Mouse (Mus musculus) forebrain, embryonic 11.5 days (tissue): ENCODE data around the gene Efhd1. TPM values are rescaled to one million over a fixed set of nuclear protein-coding genes. Genes with fewer than 3 reads are reported as not detected.
A peak's percentile ranks its signal among the peaks of the same experiment; 100 is the strongest.

ENCODE experiments used
- ATAC-seq: fragments of 200-750 bp; cut with Nextera tagmentation; replicated peaks from 2 replicates; pipeline ENCODE4 v1.8.0; 2017; ENCODE audit warnings: moderate TSS enrichment; ENCODE audit not compliant: low FRiP score
- DNase-seq: peaks from one replicate; pipeline ENCODE4 v3.0.0-alpha.2; 2017; ENCODE audit warnings: low spot score
- H3K27ac ChIP-seq: fragments of 300-500 bp; sonication (generic); 2 replicates; pipeline ENCODE4 v1.5.1; 2014; ENCODE audit warnings: low read depth, low read length
- H3K27me3 ChIP-seq: fragments of 300-500 bp; sonication (generic); 2 replicates; pipeline ENCODE4 v1.6.1; 2014; ENCODE audit warnings: mild to moderate bottlenecking, low read length, mixed read lengths; ENCODE audit not compliant: control insufficient read depth, insufficient read depth
- H3K36me3 ChIP-seq: fragments of 300-500 bp; sonication (generic); 2 replicates; pipeline ENCODE4 v1.6.1; 2014; ENCODE audit warnings: mild to moderate bottlenecking, low read length, moderate library complexity, mixed read lengths; ENCODE audit not compliant: control insufficient read depth, insufficient read depth
- H3K4me1 ChIP-seq: fragments of 300-500 bp; sonication (generic); replicated peaks from 2 replicates; pipeline ENCODE4 v1.6.1; 2014; ENCODE audit warnings: low read length, mixed read lengths; ENCODE audit not compliant: control insufficient read depth, insufficient read depth
- H3K4me2 ChIP-seq: fragments of 300-500 bp; sonication (generic); 2 replicates; pipeline ENCODE4 v1.6.1; 2014; ENCODE audit warnings: low read depth, mild to moderate bottlenecking, low read length, moderate library complexity, mixed read lengths; ENCODE audit not compliant: severe bottlenecking
- H3K4me3 ChIP-seq: fragments of 300-500 bp; sonication (generic); 2 replicates; pipeline ENCODE4 v1.5.1; 2014; ENCODE audit warnings: low read depth, low read length
- H3K9ac ChIP-seq: fragments of 300-500 bp; sonication (generic); 2 replicates; pipeline ENCODE4 v1.6.1; 2014; ENCODE audit warnings: low read length
- H3K9me3 ChIP-seq: fragments of 300-500 bp; sonication (generic); 2 replicates; pipeline ENCODE4 v1.6.1; 2016; ENCODE audit warnings: low read length, mixed read lengths; ENCODE audit not compliant: control insufficient read depth
- WGBS: fragments of 180-500 bp; shearing (Covaris S2); extraction: QIAGEN DNeasy Blood & Tissue Kit; methylation state at CpG from one replicate; pipeline ENCODE4 v1.1.7; 2014; 5-methylcytosine and 5-hydroxymethylcytosine counted together
- polyA plus RNA-seq: library from polyadenylated mRNA; unstranded; fragments of >200 nt; fragmentation: Nextera tagmentation; extraction: Ambion mirVana; gene quantifications from 2 replicates; pipeline ENCODE4 v1.2.1, GENCODE M21; 2014

Efhd1 gene
- polyA plus RNA-seq, 1 experiment from 2014 or later: 2.6 TPM

DNA sequence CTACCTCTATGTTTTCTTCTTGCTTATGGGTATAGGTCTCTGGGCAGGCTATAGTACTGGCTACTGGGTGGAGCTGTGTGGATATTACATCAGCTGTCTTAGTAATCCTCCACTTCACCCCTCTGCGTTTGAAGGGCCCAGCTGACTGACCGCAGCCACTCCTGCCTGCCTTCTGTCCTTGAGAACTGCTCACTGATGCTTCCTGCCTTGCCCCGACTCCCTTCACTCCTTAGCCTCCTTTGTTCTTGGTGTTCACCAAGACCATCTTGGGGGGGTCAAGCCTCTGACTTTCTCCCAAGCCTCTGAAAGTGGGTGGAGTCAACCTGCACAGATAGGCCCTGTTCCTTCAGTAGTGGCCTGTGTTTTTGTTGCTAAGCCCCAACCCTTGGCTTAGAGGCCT is 8.3 kb downstream of the Efhd1 start:
- Histone ChIP-seq H3K9me3 (no peaks in the 10 kb centered on the region), H3K4me2 (no peak overlapping the region), H3K4me1 (no peaks in the 10 kb centered on the region; the same call in 1 of the 2 replicates), H3K27me3 (peaks cover 3% of the 10 kb centered on the region; the same call in 1 of the 2 replicates), H3K27ac (no peak overlapping the region), H3K4me3 (no peak overlapping the region), H3K36me3 (no peaks in the 10 kb centered on the region), H3K9ac (no peak overlapping the region)
- DNase-seq: no peak
- no peak for ATAC-seq
- 56% methylated on average over 3 of the region's 3 CpGs for WGBS

DNA sequence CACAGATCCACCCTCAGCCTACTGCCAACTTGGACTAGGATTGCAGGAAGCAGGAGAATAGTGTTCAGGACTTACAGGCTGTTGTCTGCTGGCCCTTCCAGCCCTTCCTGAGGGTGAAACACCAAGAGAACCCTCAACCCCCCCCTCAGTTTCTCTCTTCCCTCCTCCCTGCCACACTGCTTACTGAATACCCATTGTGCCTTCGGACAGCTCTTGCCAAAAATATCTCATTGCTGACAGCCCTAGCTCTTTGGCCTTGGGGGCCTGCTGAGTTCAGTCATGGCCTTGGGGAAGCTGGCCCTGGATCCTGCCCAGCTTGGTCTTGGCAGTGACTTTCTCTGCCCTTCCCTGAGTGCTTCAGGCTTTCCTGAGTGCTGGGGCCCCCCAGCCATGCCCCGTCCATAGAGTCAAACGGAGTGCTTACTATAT is 9.4 kb downstream of the Efhd1 start:
- H3K4me3 ChIP-seq: no peak overlapping the region
- no peaks in the 10 kb centered on the region for H3K27me3 ChIP-seq
- no peak overlapping the region for H3K27ac ChIP-seq
- WGBS: 84% methylated on average over 3 of the region's 3 CpGs
- H3K36me3 ChIP-seq: no peaks in the 10 kb centered on the region
- no peaks in the 10 kb centered on the region; the same call in 1 of the 2 replicates for H3K4me1 ChIP-seq
- no peak for ATAC-seq
- no peak overlapping the region for H3K4me2 ChIP-seq
- no peaks in the 10 kb centered on the region for H3K9me3 ChIP-seq
- no peak overlapping the region; the same call in 1 of the 2 replicates for H3K9ac ChIP-seq
- no peak for DNase-seq

DNA sequence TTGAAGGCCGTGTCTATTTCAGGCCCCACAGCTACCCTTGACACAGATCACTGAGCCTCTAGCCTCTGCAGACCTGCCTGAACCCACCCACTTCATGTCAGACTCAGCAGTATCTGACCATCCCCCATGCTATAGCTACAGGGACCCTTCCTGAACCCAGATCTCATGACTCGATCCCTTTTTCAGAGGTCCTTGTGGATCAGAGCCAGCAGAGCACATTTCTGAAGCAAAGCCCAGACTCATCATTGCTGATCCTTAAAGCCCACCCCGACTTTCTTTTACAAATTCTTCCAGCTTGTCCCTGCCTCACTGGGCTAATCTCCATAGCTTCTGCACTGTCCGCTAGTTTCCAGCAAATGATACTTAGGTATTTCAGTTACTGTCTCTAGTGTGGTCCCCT is 10.0 kb downstream of the Efhd1 start:
- H3K27ac ChIP-seq: no peak overlapping the region
- H3K9me3 ChIP-seq: no peaks in the 10 kb centered on the region
- no peak overlapping the region; the same call in 1 of the 2 replicates for H3K9ac ChIP-seq
- H3K27me3 ChIP-seq: no peaks in the 10 kb centered on the region
- H3K4me3 ChIP-seq: no peak overlapping the region
- DNase-seq (no peak), ATAC-seq (no peak)
- no peak overlapping the region for H3K4me2 ChIP-seq
- H3K4me1 ChIP-seq: no peaks in the 10 kb centered on the region; the same call in 1 of the 2 replicates
- WGBS: 77% methylated on average over 4 of the region's 4 CpGs
- no peaks in the 10 kb centered on the region for H3K36me3 ChIP-seq

DNA sequence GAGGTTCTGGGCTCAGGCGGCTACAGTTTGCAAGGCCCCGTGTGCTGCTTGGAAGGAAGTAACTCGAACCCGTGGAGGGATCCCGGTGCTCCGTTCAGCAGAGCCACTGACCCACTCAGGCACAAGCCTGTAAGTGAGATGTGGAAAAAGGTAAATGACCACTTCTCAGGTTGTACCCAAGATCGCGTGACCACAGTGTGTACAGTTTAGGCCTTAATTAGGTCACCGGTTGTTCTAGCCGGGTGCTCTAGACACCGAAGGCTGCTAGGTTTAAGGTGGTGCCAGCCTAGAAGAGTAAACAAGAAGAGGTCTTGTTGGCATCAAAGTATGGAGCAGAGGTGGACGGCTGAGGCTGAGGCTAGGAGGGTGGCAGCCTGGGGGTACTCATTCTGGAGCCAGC is 11.0 kb downstream of the Efhd1 start:
- H3K9ac ChIP-seq: no peak overlapping the region
- H3K9me3 ChIP-seq: no peaks in the 10 kb centered on the region
- no peak overlapping the region for H3K27ac ChIP-seq
- ATAC-seq (no peak), DNase-seq (no peak)
- H3K27me3 ChIP-seq: no peaks in the 10 kb centered on the region
- H3K36me3 ChIP-seq: no peaks in the 10 kb centered on the region
- WGBS: 85% methylated on average over 12 of the region's 12 CpGs
- H3K4me3 ChIP-seq: no peak overlapping the region
- no peaks in the 10 kb centered on the region; the same call in 1 of the 2 replicates for H3K4me1 ChIP-seq
- H3K4me2 ChIP-seq: no peak overlapping the region

DNA sequence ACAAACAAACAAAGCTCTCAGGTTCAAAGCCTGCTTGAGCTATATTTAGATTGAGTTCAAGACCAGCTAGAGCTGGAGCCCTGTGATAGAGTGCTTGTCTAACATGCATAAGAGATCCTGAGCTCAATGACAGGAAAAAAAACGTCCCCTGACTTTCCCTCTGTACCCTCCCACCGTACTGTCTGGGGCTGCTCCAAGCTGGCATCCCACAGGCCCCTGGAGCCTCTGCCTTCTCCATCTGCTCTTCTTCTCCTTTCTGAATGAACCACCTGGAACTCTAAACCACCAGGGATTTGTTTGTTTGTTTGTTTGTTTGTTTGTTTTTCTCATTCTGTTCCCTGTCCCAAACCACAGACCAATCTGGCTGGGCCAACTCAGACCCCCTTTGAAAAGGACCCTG is 11.9 kb downstream of the Efhd1 start:
- Histone ChIP-seq H3K9me3 (no peaks in the 10 kb centered on the region), H3K27ac (no peak overlapping the region), H3K4me1 (no peaks in the 10 kb centered on the region; the same call in 1 of the 2 replicates), H3K4me2 (no peak overlapping the region), H3K36me3 (no peaks in the 10 kb centered on the region), H3K9ac (no peak overlapping the region), H3K4me3 (no peak overlapping the region), H3K27me3 (no peaks in the 10 kb centered on the region)
- DNase-seq: no peak
- ATAC-seq: no peak
- WGBS: 75% methylated on average over 2 of the region's 2 CpGs

DNA sequence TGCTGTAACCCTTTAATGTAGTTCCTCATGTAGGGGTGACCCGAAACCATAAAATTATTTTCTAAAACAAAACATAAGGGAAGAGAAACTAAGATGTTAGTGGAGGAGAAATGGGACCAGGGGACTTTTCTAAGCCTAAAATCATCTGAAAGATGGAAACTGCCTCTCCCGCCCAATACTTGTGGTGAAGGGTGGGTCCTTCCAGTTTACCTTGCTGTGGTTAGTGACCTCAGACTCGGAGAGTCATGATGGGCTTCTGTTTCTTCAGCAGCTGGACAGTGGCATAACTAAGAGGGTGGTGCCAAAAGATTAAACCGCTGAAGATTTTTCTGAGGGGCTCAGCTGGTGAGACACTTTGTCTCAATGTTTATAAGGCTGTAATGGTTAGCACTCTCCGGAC is 16.1 kb downstream of the Efhd1 start:
- ATAC-seq (no peak), DNase-seq (no peak)
- no peak overlapping the region for H3K4me3 ChIP-seq
- H3K4me1 ChIP-seq: no peaks in the 10 kb centered on the region; the same call in 1 of the 2 replicates
- no peak overlapping the region for H3K27ac ChIP-seq
- WGBS: 80% methylated on average over 5 of the region's 5 CpGs
- no peaks in the 10 kb centered on the region for H3K9me3 ChIP-seq
- H3K4me2 ChIP-seq: no peak overlapping the region
- H3K27me3 ChIP-seq: no peaks in the 10 kb centered on the region
- no peak overlapping the region for H3K9ac ChIP-seq
- no peaks in the 10 kb centered on the region for H3K36me3 ChIP-seq

DNA sequence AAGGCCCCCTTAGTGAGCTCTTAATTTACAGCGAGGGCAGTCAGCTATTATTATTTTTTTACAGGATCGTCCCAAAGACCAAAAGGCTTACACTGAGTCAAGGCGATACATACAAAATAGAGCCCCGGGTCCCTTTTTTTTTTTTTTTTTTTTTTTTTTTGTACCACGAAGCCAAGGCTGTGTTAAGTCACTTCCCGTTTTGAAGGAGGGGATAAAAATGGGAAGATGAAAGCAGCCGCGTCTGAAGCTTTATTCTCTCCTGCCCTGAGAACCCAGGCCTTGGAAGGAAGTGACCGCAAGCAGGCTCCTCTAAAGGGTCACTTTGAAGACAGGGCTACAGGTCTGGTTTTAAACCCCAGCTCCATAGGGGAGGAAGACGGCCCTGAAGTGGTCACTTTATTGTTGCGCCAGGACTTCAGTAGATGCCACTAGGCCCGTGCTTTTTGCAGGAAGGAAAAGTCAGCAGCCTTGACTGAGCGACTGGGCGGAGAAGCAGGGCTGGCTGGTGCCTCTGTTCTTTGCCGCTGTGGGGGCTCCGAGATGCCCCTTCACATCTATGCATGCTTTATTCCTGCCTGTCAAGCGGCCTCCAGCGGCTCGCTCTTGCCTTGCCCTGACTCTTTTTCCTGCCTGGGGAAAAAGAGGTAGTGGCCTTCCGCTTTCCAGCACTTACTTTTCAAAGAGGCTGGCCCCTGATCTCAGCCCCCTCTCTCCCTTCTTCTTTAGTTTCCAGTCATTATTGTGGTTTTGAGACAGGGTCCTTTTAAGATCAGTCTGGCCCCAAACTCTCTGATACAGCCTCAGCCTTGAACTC is 17.6 kb downstream of the Efhd1 start:
- WGBS: 18% methylated on average over 20 of the region's 20 CpGs
- H3K9ac ChIP-seq: peak overlapping the region; percentile 21; the same call in 1 of the 2 replicates
- ATAC-seq (no peak), DNase-seq (no peak)
- H3K4me3 ChIP-seq: no peak overlapping the region
- no peaks in the 10 kb centered on the region for H3K27me3 ChIP-seq
- H3K9me3 ChIP-seq: no peaks in the 10 kb centered on the region
- no peaks in the 10 kb centered on the region; the same call in 1 of the 2 replicates for H3K4me1 ChIP-seq
- H3K27ac ChIP-seq: no peak overlapping the region
- no peaks in the 10 kb centered on the region for H3K36me3 ChIP-seq
- peak overlapping the region; percentile 18; the same call in 1 of the 2 replicates for H3K4me2 ChIP-seq

DNA sequence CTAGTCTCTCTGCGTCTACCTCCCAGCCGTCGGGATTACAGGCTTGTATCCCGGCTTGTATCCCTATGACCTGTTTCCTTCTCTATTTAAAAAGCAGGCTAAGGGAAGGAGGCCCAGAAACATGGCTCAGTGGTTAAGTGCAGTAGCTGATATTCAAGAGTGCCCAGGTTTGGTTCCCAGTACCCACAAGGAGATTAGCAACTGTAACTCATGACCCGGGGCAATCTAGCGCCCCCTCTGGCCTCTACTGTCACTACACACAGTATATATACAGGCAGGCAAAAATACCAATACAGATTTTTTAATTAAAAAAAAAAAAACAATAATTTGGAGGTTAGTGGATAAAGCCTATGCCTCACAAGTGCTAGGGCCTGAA is 18.2 kb downstream of the Efhd1 start:
- H3K27me3 ChIP-seq: no peaks in the 10 kb centered on the region
- no peak overlapping the region for H3K4me2 ChIP-seq
- ATAC-seq: no peak
- H3K27ac ChIP-seq: no peak overlapping the region
- 68% methylated on average over 6 of the region's 6 CpGs for WGBS
- no peaks in the 10 kb centered on the region; the same call in 1 of the 2 replicates for H3K4me1 ChIP-seq
- no peaks in the 10 kb centered on the region for H3K36me3 ChIP-seq
- H3K9ac ChIP-seq: no peak overlapping the region
- DNase-seq: no peak
- no peaks in the 10 kb centered on the region for H3K9me3 ChIP-seq
- H3K4me3 ChIP-seq: no peak overlapping the region
